Mouse (Mus musculus) thymus, postnatal 4 days (tissue): ENCODE measurements around the gene Olfr1.

Experiments used
- DNase-seq: peaks from one replicate; pipeline ENCODE4 v3.0.0; 2021

The Olfr1 gene

GRCm38 (mm10) chr11:73399514-73399913 is at the start of gene Olfr1:
Gene Olfr1, minus strand, starts transcription at chr11:73399614.
- DNase-seq: no peak

GRCm38 (mm10) chr11:73428377-73428776 is 29.0 kb upstream of the Olfr1 start, which contains the start of gene Olfr378:
Gene Olfr378, minus strand, starts transcription at chr11:73428477.
- no peak for DNase-seq

- DNase-seq: no peak
Observed at GRCm38 (mm10) chr11:73395374-73395773, 4.0 kb downstream of the Olfr1 start.

- DNase-seq: no peak
Observed at GRCm38 (mm10) chr11:73370946-73371345, 28.5 kb downstream of the Olfr1 start, which contains the start of gene Olfr376. Gene Olfr376, plus strand, starts transcription at chr11:73371246.

GRCm38 (mm10) chr11:73350483-73350882 is 48.9 kb downstream of the Olfr1 start, which contains the start of gene Olfr20:
Gene Olfr20, plus strand, starts transcription at chr11:73350783.
- DNase-seq: no peak
